Mouse (Mus musculus) liver, adult 2 months (tissue): ENCODE measurements at regions not wholly inside any gene's neighbourhood (a gene's known extent, or its start where the extent isn't known, plus 50 kb on each side); places are given as distances from the start of the nearest gene placed in this dataset.

Experiments
- DNase-seq: peaks from one replicate; pipeline ENCODE4 v3.0.0-alpha.2; 2011; ENCODE audit warnings: low read depth, low spot score; ENCODE audit errors: extremely low read depth
- H3K27ac ChIP-seq: fragments of 200-500 bp; replicated peaks from 2 replicates; pipeline ENCODE4 v1.5.1; 2012; ENCODE audit warnings: low read depth, mild to moderate bottlenecking, control low read depth, inconsistent platforms, low read length; ENCODE audit not compliant: insufficient read depth
- H3K27me3 ChIP-seq: fragments of 200-500 bp; 2 replicates; pipeline ENCODE4 v1.6.1; 2012; ENCODE audit warnings: mild to moderate bottlenecking, moderate library complexity, low read length, inconsistent platforms; ENCODE audit not compliant: control insufficient read depth, insufficient read depth
- H3K36me3 ChIP-seq: fragments of 200-500 bp; 2 replicates; pipeline ENCODE4 v1.6.1; 2012; ENCODE audit warnings: low read length, inconsistent platforms; ENCODE audit not compliant: control insufficient read depth, insufficient read depth
- H3K4me1 ChIP-seq: fragments of 200-500 bp; 2 replicates; pipeline ENCODE4 v1.6.1; 2011; ENCODE audit warnings: low read length; ENCODE audit not compliant: control insufficient read depth, insufficient read depth
- H3K4me3 ChIP-seq: fragments of 200-500 bp; 2 replicates; pipeline ENCODE4 v1.5.1; 2011; ENCODE audit warnings: low read depth, mild to moderate bottlenecking, control low read depth, low read length, moderate library complexity; ENCODE audit not compliant: insufficient read depth
- H3K79me2 ChIP-seq: fragments of 200-500 bp; 2 replicates; pipeline ENCODE4 v1.6.1; 2012; ENCODE audit warnings: inconsistent platforms, mild to moderate bottlenecking, low read length, moderate library complexity; ENCODE audit not compliant: control insufficient read depth, insufficient read depth
- H3K9ac ChIP-seq: fragments of 200-500 bp; 2 replicates; pipeline ENCODE4 v1.6.1; 2012; ENCODE audit warnings: low read depth, mild to moderate bottlenecking, control low read depth, inconsistent platforms, low read length
- CTCF ChIP-seq: fragments of 200-500 bp; IDR thresholded peaks from 2 replicates; pipeline ENCODE4 v1.5.1; 2011; ENCODE audit warnings: low read depth, low read length, control low read depth
- POLR2A ChIP-seq: fragments of 200-500 bp; IDR thresholded peaks from 2 replicates; pipeline ENCODE4 v1.6.1; 2011; ENCODE audit warnings: low read length, control low read depth; ENCODE audit not compliant: insufficient read depth; ENCODE audit errors: extremely low read depth
- WGBS: fragments of 180-500 bp; shearing (Covaris S2); methylation state at CpG from one replicate; pipeline ENCODE4 v1.1.7; 2018; 5-methylcytosine and 5-hydroxymethylcytosine counted together

GRCm38 (mm10) chr4:10604513-10604912, 269.8 kb upstream of the 2610301B20Rik start:
- TF ChIP-seq CTCF = no peak
- Histone ChIP-seq H3K27me3 (no peaks in the 10 kb centered on the region), H3K36me3 (no peaks in the 10 kb centered on the region), H3K4me1 (no peaks in the 10 kb centered on the region), H3K27ac (no peak overlapping the region), H3K4me3 (no peak overlapping the region), H3K79me2 (no peaks in the 10 kb centered on the region), H3K9ac (no peak overlapping the region)
- DNase-seq = no peak
- 79% methylated on average over 10 of the region's 10 CpGs for WGBS

DNA sequence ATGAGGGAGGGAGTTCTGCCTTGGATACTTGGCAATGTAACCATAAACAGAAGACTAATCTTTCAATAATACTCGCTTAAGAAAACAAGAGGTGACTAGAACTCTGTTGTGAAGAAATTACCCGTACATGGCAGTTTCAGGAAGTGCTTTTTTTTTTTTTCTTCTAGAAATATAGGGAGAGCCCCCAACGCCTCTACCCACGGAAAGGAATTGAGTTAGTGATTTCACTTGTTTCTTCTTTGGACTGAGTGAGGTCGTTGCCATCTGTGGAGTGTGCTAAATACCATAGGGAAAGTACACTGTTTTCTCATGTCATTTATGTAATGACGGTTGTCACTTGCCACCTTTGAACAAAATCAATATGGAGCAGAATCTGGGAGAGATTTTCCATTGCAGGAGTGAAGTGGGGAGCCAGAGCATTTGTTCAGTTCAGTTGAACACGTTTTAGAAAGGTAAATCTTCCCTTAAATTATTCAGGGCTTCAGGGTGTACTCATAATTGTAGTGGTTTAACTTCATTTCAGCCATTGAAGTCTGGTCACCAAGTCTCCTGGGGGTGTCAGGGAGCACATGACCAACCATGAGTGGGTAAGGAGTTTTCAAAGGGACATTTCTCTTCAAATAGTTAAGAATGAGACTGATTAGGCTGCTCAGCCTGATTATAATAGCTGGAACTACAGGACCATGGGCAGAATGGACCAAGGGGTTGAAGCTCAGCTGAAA, 266.3 kb upstream of the 2610301B20Rik start:
- 65% methylated on average over 7 of the region's 7 CpGs for WGBS
- Histone ChIP-seq H3K27ac (no peak overlapping the region), H3K36me3 (no peaks in the 10 kb centered on the region), H3K4me3 (no peak overlapping the region), H3K9ac (no peak overlapping the region), H3K79me2 (no peaks in the 10 kb centered on the region), H3K27me3 (no peaks in the 10 kb centered on the region), H3K4me1 (no peaks in the 10 kb centered on the region)
- no peak for DNase-seq
- TF ChIP-seq POLR2A (no peak), CTCF (no peak)

DNA sequence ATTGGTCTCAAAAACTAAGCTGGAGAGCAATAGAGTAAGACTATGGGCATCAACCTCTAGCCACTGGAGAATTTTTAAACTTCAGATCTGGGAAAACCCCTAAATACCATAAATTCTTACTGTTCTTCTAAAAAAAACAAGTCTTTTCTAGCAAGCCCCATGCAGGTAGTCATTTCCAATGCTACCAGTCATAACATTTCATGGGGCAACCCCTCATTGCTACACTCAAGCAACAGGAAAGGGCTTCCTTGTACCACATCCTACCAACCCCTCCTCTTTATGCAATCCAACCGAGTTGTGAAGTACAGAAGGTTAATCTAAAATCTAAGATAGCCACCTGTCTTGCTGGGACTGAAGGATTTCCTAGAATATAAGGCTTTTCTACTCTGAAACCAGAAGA, 263.5 kb upstream of the 2610301B20Rik start:
- Histone ChIP-seq H3K27ac (no peak overlapping the region), H3K9ac (no peak overlapping the region), H3K4me1 (no peaks in the 10 kb centered on the region), H3K36me3 (no peaks in the 10 kb centered on the region), H3K79me2 (no peaks in the 10 kb centered on the region), H3K27me3 (no peaks in the 10 kb centered on the region), H3K4me3 (no peak overlapping the region)
- no peak for DNase-seq
- 56% methylated on average over 1 of the region's 1 CpGs for WGBS
- TF ChIP-seq POLR2A (no peak), CTCF (no peak)
